In the genomic region with DNA sequence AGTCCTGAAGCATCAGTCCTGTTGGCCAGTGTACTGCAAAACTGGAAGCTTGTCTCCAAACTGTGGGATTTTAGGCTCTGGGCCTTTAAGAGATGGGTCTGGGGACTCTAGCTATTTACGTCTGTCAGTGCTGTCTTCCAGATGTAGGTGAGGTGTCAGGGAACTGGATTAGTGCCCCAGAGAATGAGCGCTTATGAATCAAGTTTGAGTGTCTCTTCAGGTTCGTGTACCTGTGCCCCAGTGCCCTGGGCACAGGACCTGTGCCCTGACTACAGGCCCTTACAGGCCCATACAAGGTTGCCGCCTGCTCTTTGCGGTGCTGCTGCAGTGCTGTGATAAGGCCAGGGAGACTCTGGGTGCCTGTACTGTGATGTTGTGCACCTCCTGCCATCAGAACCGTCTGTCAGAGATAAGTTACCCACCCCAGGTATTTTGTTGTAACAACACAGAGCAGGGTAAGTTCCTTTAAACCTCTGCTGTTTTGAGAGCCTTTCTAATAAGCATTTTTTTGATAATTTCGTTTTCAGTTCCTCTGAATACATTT, we compare ENCODE assay signal across 15 mouse cellular contexts.
DNase-seq lines count a peak whose midpoint lies in the region; ATAC-seq and TF ChIP-seq lines count a peak whose summit lies in the region.
"Had no signal": no experiment of that assay in that cellular context is flagged by ENCODE, and none has a peak within 500 bp of the region (broad histone marks: within the 10 kb centered on the region; RNA-seq: fewer than 3 reads in every experiment).

No protein-coding gene starts in this region.

- no peak for TF ChIP-seq POLR2A in CH12.LX (IDR thresholded peaks at IDR 0.05; ENCODE audit: low read depth, low read length)

- TF ChIP-seq CTCF in CH12.LX (conservative IDR thresholded peaks at IDR 0.05 in 1 of 2, IDR thresholded peaks at IDR 0.05 in 1 of 2; ENCODE audit: low read depth in 2 of 2, low read length in 2 of 2), result no peak

- no peak for TF ChIP-seq EP300 in CH12.LX (IDR thresholded peaks at IDR 0.05; ENCODE audit: low read length)

- no peak overlapping the region for H3K4me3 ChIP-seq in CH12.LX (replicated peaks in 1 of 3; ENCODE audit: low read depth in 2 of 3, low read length in 2 of 3, poor library complexity in 1 of 3)
- H3K4me3 ChIP-seq in limb, embryonic 10.5 days, result no peak overlapping the region
- H3K4me3 ChIP-seq: heart, adult 2 months; limb, embryonic 13.5 days; midbrain, embryonic 15.5 days; neural tube, embryonic 12.5 days had no signal

- no peaks in the 10 kb centered on the region for H3K79me2 ChIP-seq in CH12.LX (replicated peaks; ENCODE audit: control insufficient read depth, extremely low read depth, insufficient read depth, poor library complexity, severe bottlenecking)

- H3K27ac ChIP-seq in CH12.LX (ENCODE audit: insufficient read depth, low read depth), result no peak overlapping the region
- H3K27ac ChIP-seq in limb, embryonic 10.5 days, result peak overlapping the region; percentile 63
- H3K27ac ChIP-seq: heart, adult 2 months; limb, embryonic 13.5 days; midbrain, embryonic 15.5 days; neural tube, embryonic 12.5 days had no signal

- DNase-seq in CH12.LX (ENCODE audit: extremely low read depth) (no peak), MEL-GATA-1-ER (ENCODE audit: extremely low read depth, low read depth) (peak; percentile 5)
- no peak for DNase-seq in limb, embryonic 10.5 days (ENCODE audit: low spot score)
- no peak for DNase-seq in frontal cortex, postnatal 14 days (ENCODE audit: low spot score in 2 of 2)
- DNase-seq in thymus, adult 18-20 months, result no peak
- DNase-seq: adrenal gland, postnatal 10 days; cerebellum, adult 11-12 months; heart, adult 2 months; layer of hippocampus, adult 9-11 months; lung, postnatal 36 days had no signal

- dilution Hi-C loops in CH12.LX (cut with MboI; ENCODE audit: extremely low pct_ligation_motif_present, extremely low pct_unique_long_range_greater_than_20kb, low sequenced_read_pairs), result no loop called here

- H3K36me3 ChIP-seq in CH12.LX (replicated peaks in 1 of 2; ENCODE audit: control insufficient read depth in 1 of 2, insufficient read depth in 1 of 2, low read length in 1 of 2), result no peaks in the 10 kb centered on the region
- no peaks in the 10 kb centered on the region for H3K36me3 ChIP-seq in limb, embryonic 10.5 days
- H3K36me3 ChIP-seq: limb, embryonic 13.5 days; midbrain, embryonic 15.5 days; neural tube, embryonic 12.5 days had no signal

- no peaks in the 10 kb centered on the region for H3K9me3 ChIP-seq in CH12.LX (replicated peaks; ENCODE audit: low read length)
- H3K9me3 ChIP-seq in limb, embryonic 10.5 days (replicated peaks), result no peaks in the 10 kb centered on the region
- H3K9me3 ChIP-seq: limb, embryonic 13.5 days; midbrain, embryonic 15.5 days; neural tube, embryonic 12.5 days had no signal

- no peaks in the 10 kb centered on the region for H3K27me3 ChIP-seq in CH12.LX (replicated peaks)
- no peaks in the 10 kb centered on the region for H3K27me3 ChIP-seq in limb, embryonic 10.5 days (ENCODE audit: low read depth, poor library complexity, severe bottlenecking)
- H3K27me3 ChIP-seq: limb, embryonic 13.5 days; midbrain, embryonic 15.5 days; neural tube, embryonic 12.5 days had no signal

- no peak overlapping the region for H3K4me2 ChIP-seq in CH12.LX (ENCODE audit: insufficient read depth, low read depth, poor library complexity, severe bottlenecking)
- H3K4me2 ChIP-seq: limb, embryonic 13.5 days; midbrain, embryonic 15.5 days; neural tube, embryonic 12.5 days had no signal

- ATAC-seq in megakaryocyte progenitor cell, adult 5-6 weeks (replicated peaks; ENCODE audit: poor library complexity), result 0 out of 2 replicates have a peak, but pooled peaks have one; percentile 21
- no peak for ATAC-seq in inflammation-experienced regulatory T-cells, adult 6 months
- ATAC-seq: midbrain, embryonic 15.5 days had no signal

- peaks cover 11 to 33% of the 10 kb centered on the region in 2 experiments for H3K4me1 ChIP-seq in CH12.LX (ENCODE audit: control insufficient read depth in 1 of 2, insufficient read depth in 2 of 2)
- H3K4me1 ChIP-seq in limb, embryonic 10.5 days, result peaks cover 60% of the 10 kb centered on the region
- H3K4me1 ChIP-seq: midbrain, embryonic 15.5 days; neural tube, embryonic 12.5 days had no signal

- 66% methylated on average over 7 of the region's 7 CpGs for WGBS in limb, embryonic 10.5 days

- no peak overlapping the region for H3K9ac ChIP-seq in CH12.LX (ENCODE audit: insufficient read depth, low read depth)
- H3K9ac ChIP-seq: limb, embryonic 13.5 days; midbrain, embryonic 15.5 days; neural tube, embryonic 12.5 days had no signal

- in situ Hi-C loops in CH12.LX (cut with MboI; ENCODE audit: low pct_ligation_motif_present, low pct_unique_long_range_greater_than_20kb, low sequenced_read_pairs), result no loop called here

- no peak for TF ChIP-seq RAD21 in CH12.LX (IDR thresholded peaks at IDR 0.05; ENCODE audit: low read depth, low read length)

TF ChIP-seq in CH12.LX, 34 proteins besides CTCF, POLR2A, EP300 and RAD21:
- TF ChIP-seq ZNF384 (IDR thresholded peaks at IDR 0.05; ENCODE audit: low read depth, low read length), result peak; percentile 75
- no peak for TF ChIP-seq MEF2A (IDR thresholded peaks at IDR 0.05; ENCODE audit: borderline replicate concordance, low read depth, low read length)
